Mouse (Mus musculus) megakaryocyte progenitor cell, adult 5-6 weeks (primary cell): ENCODE measurements around the gene Nr1i2. TPM values are rescaled to one million over a fixed set of nuclear protein-coding genes. Genes with fewer than 3 reads are reported as not detected.
"Not testable (repeated sequence)": the region's sequence is repeated elsewhere in the genome, so short reads cannot be mapped to it uniquely, and the experiment has no call there.

Experiments
- ATAC-seq: replicated peaks from 2 replicates; pipeline ENCODE4 v1.8.0; 2016; ENCODE audit warnings: mild to moderate bottlenecking, moderate TSS enrichment, inconsistent platforms; ENCODE audit not compliant: poor library complexity
- total RNA-seq, 2 experiments: library from RNA; stranded (forward) in 1 of 2; stranded (reverse) in 1 of 2; fragments of 157-497, 149-512 nt in 1 of 2; fragments of 200-1000 nt in 1 of 2; gene quantifications; 2 replicates each; pipeline versions ENCODE4 v1.2.3 to v1.2.4; 2015 to 2017

Nr1i2 gene
- not detected in 2 replicates for total RNA-seq (2015)
- total RNA-seq (2017): not detected in 2 replicates

GRCm38 (mm10) chr16:38294685-38295348, at the start of gene Nr1i2:
Nr1i2 (minus strand) TSS chr16:38294824.
- ATAC-seq: no peak

GRCm38 (mm10) chr16:38341396-38342324, 47.0 kb upstream of the Nr1i2 start, which contains the start of gene Maats1:
Maats1 (minus strand) TSS chr16:38342143.
- peak; percentile 87 for ATAC-seq

GRCm38 (mm10) chr16:38338077-38338476, 43.5 kb upstream of the Nr1i2 start:
- not testable (repeated sequence) for ATAC-seq

GRCm38 (mm10) chr16:38334431-38334830, 39.8 kb upstream of the Nr1i2 start:
- no peak for ATAC-seq

- no peak for ATAC-seq
Measured at GRCm38 (mm10) chr16:38329340-38329739, 34.7 kb upstream of the Nr1i2 start.

GRCm38 (mm10) chr16:38326778-38327397, 32.3 kb upstream of the Nr1i2 start:
- no peak for ATAC-seq

GRCm38 (mm10) chr16:38324311-38324710, 29.7 kb upstream of the Nr1i2 start:
- no peak for ATAC-seq

- ATAC-seq: peak; percentile 99
Measured at GRCm38 (mm10) chr16:38321452-38321935, 26.9 kb upstream of the Nr1i2 start.

- ATAC-seq: no peak
Measured at GRCm38 (mm10) chr16:38319087-38319486, 24.5 kb upstream of the Nr1i2 start.

GRCm38 (mm10) chr16:38318492-38318891, 23.9 kb upstream of the Nr1i2 start:
- no peak for ATAC-seq

- no peak for ATAC-seq
Measured at GRCm38 (mm10) chr16:38308195-38308594, 13.6 kb upstream of the Nr1i2 start.

GRCm38 (mm10) chr16:38307651-38308050, 13.0 kb upstream of the Nr1i2 start:
- ATAC-seq: peak; percentile 63; the same call in 1 of the 2 replicates

GRCm38 (mm10) chr16:38307221-38307605, 12.6 kb upstream of the Nr1i2 start:
- no peak for ATAC-seq

GRCm38 (mm10) chr16:38306571-38307220, 12.1 kb upstream of the Nr1i2 start:
- ATAC-seq: peak; percentile 74

GRCm38 (mm10) chr16:38304460-38305194, 10.0 kb upstream of the Nr1i2 start:
- ATAC-seq: no peak

GRCm38 (mm10) chr16:38302367-38302766, 7.7 kb upstream of the Nr1i2 start:
- no peak for ATAC-seq

GRCm38 (mm10) chr16:38298410-38298809, 3.8 kb upstream of the Nr1i2 start:
- ATAC-seq: no peak

GRCm38 (mm10) chr16:38295349-38295930, 816 bp upstream of the Nr1i2 start:
- 0 out of 2 replicates have a peak, but pooled peaks have one; percentile 29 for ATAC-seq

- ATAC-seq: no peak
Measured at GRCm38 (mm10) chr16:38290151-38290550, 4.5 kb downstream of the Nr1i2 start.

- no peak for ATAC-seq
Measured at GRCm38 (mm10) chr16:38288851-38289250, 5.8 kb downstream of the Nr1i2 start.
